Mouse (Mus musculus) hindbrain, postnatal 0 days (tissue): ENCODE data around the gene Lpgat1. TPM values are rescaled to one million over a fixed set of nuclear protein-coding genes. Genes with fewer than 3 reads are reported as not detected.

Experiments used
- ATAC-seq: fragments of 200-750 bp; cut with Nextera tagmentation; 2 replicates; pipeline ENCODE4 v1.8.0; 2017; ENCODE audit warnings: mild to moderate bottlenecking, moderate TSS enrichment, moderate library complexity
- DNase-seq: peaks from one replicate; pipeline ENCODE4 v3.0.0-alpha.2; 2015; ENCODE audit warnings: low spot score
- H3K27ac ChIP-seq: fragments of 300-500 bp; sonication (generic); 2 replicates; pipeline ENCODE4 v1.5.1; 2014; ENCODE audit warnings: mild to moderate bottlenecking
- H3K27me3 ChIP-seq: fragments of 300-500 bp; sonication (generic); 2 replicates; pipeline ENCODE4 v1.6.1; 2014; ENCODE audit warnings: low read length, mixed read lengths; ENCODE audit not compliant: insufficient read depth
- H3K36me3 ChIP-seq: fragments of 300-500 bp; sonication (generic); 2 replicates; pipeline ENCODE4 v1.6.1; 2014; ENCODE audit warnings: low read length, mixed read lengths; ENCODE audit not compliant: insufficient read depth
- H3K4me1 ChIP-seq: fragments of 300-500 bp; sonication (generic); 2 replicates; pipeline ENCODE4 v1.6.1; 2014; ENCODE audit warnings: antibody characterized with exemption, low read length, mixed read lengths; ENCODE audit not compliant: insufficient read depth
- H3K4me2 ChIP-seq: fragments of 300-500 bp; sonication (generic); 2 replicates; pipeline ENCODE4 v1.6.1; 2014; ENCODE audit warnings: low read depth, mild to moderate bottlenecking, low read length, moderate library complexity, mixed read lengths
- H3K4me3 ChIP-seq: fragments of 300-500 bp; sonication (generic); 2 replicates; pipeline ENCODE4 v1.5.1; 2014; ENCODE audit warnings: low read length
- H3K9ac ChIP-seq: fragments of 300-500 bp; sonication (generic); replicated peaks from 2 replicates; pipeline ENCODE4 v1.6.1; 2014; ENCODE audit warnings: mild to moderate bottlenecking, low read length, moderate library complexity, mixed read lengths
- H3K9me3 ChIP-seq: fragments of 300-500 bp; sonication (generic); 2 replicates; pipeline ENCODE4 v1.6.1; 2016; ENCODE audit warnings: low read length, mixed read lengths
- CTCF ChIP-seq: IDR thresholded peaks from 2 replicates; pipeline ENCODE4 v1.5.1; 2016; ENCODE audit warnings: antibody characterized with exemption, control low read depth, low read depth
- WGBS: fragments of 180-500 bp; shearing (Covaris S2); extraction: QIAGEN DNeasy Blood & Tissue Kit; methylation state at CpG from one replicate; pipeline ENCODE4 v1.1.7; 2014; 5-methylcytosine and 5-hydroxymethylcytosine counted together
- polyA plus RNA-seq: library from polyadenylated mRNA; unstranded; fragments of >200 nt; fragmentation: Nextera tagmentation; extraction: Ambion mirVana; gene quantifications from 2 replicates; pipeline ENCODE4 v1.2.1, GENCODE M21; 2015
- total RNA-seq: library from RNA; depleted of rRNA; stranded (reverse); fragments of >200 nt; gene quantifications from 2 replicates; pipeline ENCODE4 v1.2.3, GENCODE M21; 2014; rRNA removed

Gene Lpgat1
- total RNA-seq (44.2 and 49.9 TPM in 2 replicates), polyA plus RNA-seq (46.7 and 47.7 TPM in 2 replicates)

GRCm38 (mm10) chr1:191717601-191718498 is at the start of gene Lpgat1:
Lpgat1 (plus strand) TSS chr1:191717834.
- WGBS = under 1% methylated on average over 55 of the region's 113 CpGs
- Histone ChIP-seq H3K36me3 (no peaks in the 10 kb centered on the region), H3K27me3 (no peaks in the 10 kb centered on the region), H3K9ac (peak within 1 kb of the TSS; percentile 95), H3K4me2 (peak within 1 kb of the TSS; percentile 90), H3K4me3 (peak within 1 kb of the TSS; percentile 91), H3K27ac (peak within 1 kb of the TSS; percentile 96), H3K9me3 (no peaks in the 10 kb centered on the region), H3K4me1 (peaks cover 5% of the 10 kb centered on the region; the same call in 1 of the 2 replicates)
- no peak for TF ChIP-seq CTCF
- peak; percentile 72 for ATAC-seq
- DNase-seq = peak; percentile 68

GRCm38 (mm10) chr1:191668030-191668429 is 49.6 kb upstream of the Lpgat1 start:
- Histone ChIP-seq H3K4me2 (no peak overlapping the region), H3K9me3 (no peaks in the 10 kb centered on the region), H3K27me3 (no peaks in the 10 kb centered on the region), H3K27ac (no peak overlapping the region), H3K4me3 (no peak overlapping the region), H3K4me1 (no peaks in the 10 kb centered on the region), H3K36me3 (no peaks in the 10 kb centered on the region), H3K9ac (no peak overlapping the region)
- peak; percentile 18 for DNase-seq
- WGBS = 57% methylated on average over 9 of the region's 9 CpGs
- ATAC-seq = no peak
- TF ChIP-seq CTCF = no peak

GRCm38 (mm10) chr1:191674071-191674470 is 43.6 kb upstream of the Lpgat1 start:
- ATAC-seq (no peak), DNase-seq (no peak)
- 86% methylated on average over 5 of the region's 5 CpGs for WGBS
- no peaks in the 10 kb centered on the region for H3K27me3 ChIP-seq
- H3K9ac ChIP-seq = no peak overlapping the region
- no peak overlapping the region for H3K4me2 ChIP-seq
- H3K4me3 ChIP-seq = no peak overlapping the region
- no peaks in the 10 kb centered on the region for H3K36me3 ChIP-seq
- H3K9me3 ChIP-seq = no peaks in the 10 kb centered on the region
- no peaks in the 10 kb centered on the region for H3K4me1 ChIP-seq
- no peak overlapping the region for H3K27ac ChIP-seq
- no peak for TF ChIP-seq CTCF

GRCm38 (mm10) chr1:191681633-191682032 is 36.0 kb upstream of the Lpgat1 start:
- no peaks in the 10 kb centered on the region for H3K4me1 ChIP-seq
- no peaks in the 10 kb centered on the region for H3K27me3 ChIP-seq
- ATAC-seq = no peak
- no peak for TF ChIP-seq CTCF
- no peak overlapping the region for H3K4me2 ChIP-seq
- DNase-seq = no peak
- H3K9ac ChIP-seq = no peak overlapping the region
- H3K36me3 ChIP-seq = no peaks in the 10 kb centered on the region
- H3K9me3 ChIP-seq = peaks cover 5% of the 10 kb centered on the region; the same call in 1 of the 2 replicates
- WGBS = 79% methylated on average over 2 of the region's 2 CpGs
- H3K27ac ChIP-seq = no peak overlapping the region
- no peak overlapping the region for H3K4me3 ChIP-seq

GRCm38 (mm10) chr1:191687531-191687930 is 30.1 kb upstream of the Lpgat1 start:
- DNase-seq (no peak), ATAC-seq (no peak)
- no peak overlapping the region for H3K27ac ChIP-seq
- peaks cover 5% of the 10 kb centered on the region; the same call in 1 of the 2 replicates for H3K9me3 ChIP-seq
- no peak overlapping the region for H3K9ac ChIP-seq
- 80% methylated on average over 7 of the region's 7 CpGs for WGBS
- no peak for TF ChIP-seq CTCF
- no peak overlapping the region for H3K4me3 ChIP-seq
- H3K36me3 ChIP-seq = no peaks in the 10 kb centered on the region
- no peaks in the 10 kb centered on the region for H3K4me1 ChIP-seq
- no peak overlapping the region for H3K4me2 ChIP-seq
- no peaks in the 10 kb centered on the region for H3K27me3 ChIP-seq

- ATAC-seq = no peak
- no peaks in the 10 kb centered on the region for H3K9me3 ChIP-seq
- 36% methylated on average over 4 of the region's 4 CpGs for WGBS
- DNase-seq = peak; percentile 16
- no peak overlapping the region for H3K27ac ChIP-seq
- no peak overlapping the region for H3K4me2 ChIP-seq
- no peak overlapping the region for H3K9ac ChIP-seq
- no peaks in the 10 kb centered on the region for H3K27me3 ChIP-seq
- no peaks in the 10 kb centered on the region for H3K36me3 ChIP-seq
- no peak for TF ChIP-seq CTCF
- no peak overlapping the region for H3K4me3 ChIP-seq
- no peaks in the 10 kb centered on the region for H3K4me1 ChIP-seq
These were observed 24.4 kb upstream of the Lpgat1 start for GRCm38 (mm10) chr1:191693231-191693630.
